Mouse (Mus musculus) lung, adult 10 weeks (tissue): ENCODE measurements around the gene Akap2. TPM values are rescaled to one million over a fixed set of nuclear protein-coding genes. Genes with fewer than 3 reads are reported as not detected.

ENCODE experiments used
- polyA plus RNA-seq: library from polyadenylated mRNA; stranded (reverse); fragments of 350-450 nt; fragmentation: Illumina TruSeq; extraction: RNeasy Lipid Tissue Mini Kit (QIAGEN cat#74804); gene quantifications from one replicate; pipeline ENCODE4 v1.2.3, GENCODE M21; 2014; ENCODE audit warnings: low read depth, low replicate concordance; ENCODE audit not compliant: insufficient read depth

Akap2 gene
- 75.2 TPM for polyA plus RNA-seq

DNA sequence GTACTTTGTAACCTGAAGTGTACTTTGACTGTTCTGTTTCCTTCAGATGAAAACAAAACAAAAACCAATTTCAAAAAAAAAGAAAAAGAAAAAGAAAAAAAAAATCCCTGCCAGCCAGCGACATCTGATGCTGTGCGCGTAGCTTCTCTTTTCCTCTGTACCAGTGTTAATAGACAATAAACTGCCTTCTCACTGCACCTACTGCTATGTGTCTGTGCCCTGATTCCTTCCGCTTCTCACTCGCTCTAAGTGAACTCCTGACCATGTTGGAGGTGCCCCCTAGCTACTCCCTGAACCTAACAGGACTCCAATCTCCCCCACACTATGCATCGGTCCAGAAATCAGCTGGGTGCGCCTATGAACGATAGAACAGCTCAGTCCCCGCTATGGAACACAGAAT is at the start of gene Akap2:
TSS of gene Akap2 (plus strand) at position 304 of the 400 bp plus-strand sequence.

DNA sequence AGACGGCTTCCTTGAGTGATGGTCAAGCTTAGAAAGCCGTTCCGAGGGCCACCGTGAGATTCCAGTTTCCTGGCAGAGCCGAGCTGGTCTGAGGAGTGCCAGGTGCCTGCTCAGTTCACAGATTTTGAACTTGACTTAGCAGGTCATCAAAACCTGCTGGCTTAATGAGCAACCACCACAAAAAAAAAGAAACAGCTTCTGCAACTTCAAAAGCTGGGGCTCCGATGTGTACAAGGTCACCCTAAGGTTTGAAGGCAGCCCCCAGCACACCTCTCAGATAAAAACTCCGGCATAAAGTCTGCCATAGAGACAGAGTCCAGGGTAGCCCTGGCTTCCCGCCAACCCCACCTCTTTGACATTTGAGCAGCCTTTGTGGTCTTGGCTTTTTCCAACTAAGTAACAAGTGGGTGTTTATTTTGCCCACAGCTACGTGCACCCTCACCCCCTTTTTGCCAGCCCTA is 198.8 kb downstream of the Akap2 start, which contains the start of gene D630039A03Rik:
TSS of gene D630039A03Rik (minus strand) at position 97 of the 461 bp plus-strand sequence.

Other genes starting within 250 kb of the Akap2 start
- gene Pakap, start 149.5 kb upstream of the Akap2 start, polyA plus RNA-seq: 0.38 TPM
- gene D630039A03Rik, start 198.6 kb downstream of the Akap2 start, polyA plus RNA-seq: 3.8 TPM
- 397 TPM for gene Txn1, start 238.8 kb downstream of the Akap2 start, polyA plus RNA-seq